Mouse (Mus musculus) mesoderm, embryonic 11.5 days (tissue): ENCODE data around the gene Derl3.
"Not testable (repeated sequence)": the region's sequence is repeated elsewhere in the genome, so short reads cannot be mapped to it uniquely, and the experiment has no call there.

Experiments used
- DNase-seq: peaks from one replicate; pipeline ENCODE4 v3.0.0-alpha.2; 2012; ENCODE audit warnings: low read depth, low spot score

The Derl3 gene

DNA sequence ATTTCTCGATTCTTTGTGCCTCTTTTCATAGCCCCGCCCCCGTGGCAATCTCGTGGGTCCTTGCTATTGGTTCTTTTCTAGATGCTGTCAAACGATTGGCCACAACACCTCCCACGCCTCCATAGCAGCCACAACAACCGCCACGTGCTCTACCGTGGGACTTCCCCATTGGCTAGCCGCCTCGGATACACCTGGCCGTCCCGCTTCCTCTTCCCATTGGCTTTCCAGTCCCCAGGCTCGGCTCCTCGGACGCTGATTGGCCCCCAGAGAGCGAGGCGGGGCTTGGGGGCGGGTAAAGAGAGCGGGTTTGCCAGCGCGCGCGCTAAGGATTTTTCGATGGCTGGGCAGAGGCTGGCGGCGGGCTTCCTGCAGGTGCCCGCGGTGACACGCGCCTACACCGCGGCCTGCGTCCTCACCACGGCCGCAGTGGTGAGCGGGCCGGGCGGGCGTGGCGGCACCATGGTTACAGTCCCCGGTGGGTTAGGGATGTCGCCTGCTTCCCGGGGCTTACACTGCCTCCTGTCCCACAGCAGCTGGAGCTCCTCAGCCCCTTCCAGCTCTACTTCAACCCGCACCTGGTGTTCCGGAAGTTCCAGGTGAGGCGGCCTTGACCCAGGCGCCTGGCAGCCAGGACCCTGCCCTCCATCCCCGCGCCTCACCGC is at the start of gene Derl3:
Derl3 (plus strand) TSS at position 325 of the 662 bp plus-strand sequence.
- peak; percentile 97 for DNase-seq

DNA sequence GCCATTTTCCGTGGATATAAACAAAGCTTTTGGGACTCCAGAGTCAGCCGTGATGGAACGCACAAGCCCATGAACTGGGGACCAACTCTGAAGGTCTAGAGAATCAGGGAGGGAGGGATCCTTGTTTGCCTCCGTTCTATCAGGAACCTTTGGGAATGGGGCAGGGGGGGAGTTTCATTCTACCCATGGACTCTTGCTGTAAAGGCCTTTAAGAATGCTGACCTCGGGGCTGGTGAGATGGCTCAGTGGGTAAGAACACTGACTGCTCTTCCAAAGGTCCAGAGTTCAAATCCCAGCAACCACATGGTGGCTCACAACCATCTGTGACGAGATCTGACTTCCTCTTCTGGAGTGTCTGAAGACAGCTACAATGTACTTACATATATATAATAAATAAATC is 49.3 kb upstream of the Derl3 start:
- not testable (repeated sequence) for DNase-seq

DNA sequence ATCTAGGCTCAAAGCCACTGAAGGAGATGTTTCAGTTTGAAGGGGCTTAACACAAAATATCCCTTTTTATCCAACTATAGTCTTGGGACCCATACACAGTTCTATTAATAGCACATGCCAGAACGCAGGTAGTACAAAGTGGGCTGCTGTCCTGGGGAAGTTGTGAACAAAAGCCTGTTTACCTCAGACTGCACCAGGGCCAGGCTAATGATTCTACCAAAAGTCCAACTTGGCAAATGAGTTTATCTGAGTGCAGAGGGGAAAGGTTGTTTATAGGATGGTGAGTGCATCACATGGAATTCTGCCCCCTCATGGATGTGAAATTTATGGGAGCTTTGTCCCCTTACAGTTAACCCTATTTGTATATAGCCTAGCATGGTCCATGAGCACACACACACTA is 48.4 kb upstream of the Derl3 start:
- DNase-seq, result no peak

DNA sequence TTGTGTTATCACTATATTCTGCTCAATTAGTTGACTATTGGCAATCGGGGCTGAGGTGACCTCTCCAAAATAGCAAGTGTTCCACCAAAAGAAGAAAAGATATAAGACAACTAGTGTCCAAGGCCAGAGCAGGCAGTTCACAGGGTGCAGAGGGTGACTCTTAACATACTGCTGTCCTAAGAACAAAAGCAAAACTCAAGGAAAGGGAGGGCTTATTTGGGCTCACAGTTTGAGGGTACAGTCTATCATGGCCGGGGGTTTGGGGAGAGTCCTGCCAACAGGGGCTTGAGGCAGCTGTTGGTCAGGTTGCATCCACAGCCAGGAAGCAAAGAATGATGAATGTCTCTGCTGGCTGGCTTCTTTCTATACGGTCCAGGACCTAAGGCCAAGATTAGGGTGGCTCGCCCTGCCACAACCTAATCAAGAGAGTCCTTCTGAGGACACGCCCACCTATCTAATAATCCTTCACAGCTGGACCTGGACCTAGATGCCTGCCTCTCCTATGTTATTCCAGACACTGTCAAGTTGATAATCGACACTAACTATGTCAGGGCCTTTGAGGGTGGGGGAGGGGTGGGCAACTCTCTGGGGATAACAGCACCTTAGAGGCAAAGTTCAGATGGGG is 47.8 kb upstream of the Derl3 start:
- no peak for DNase-seq

DNA sequence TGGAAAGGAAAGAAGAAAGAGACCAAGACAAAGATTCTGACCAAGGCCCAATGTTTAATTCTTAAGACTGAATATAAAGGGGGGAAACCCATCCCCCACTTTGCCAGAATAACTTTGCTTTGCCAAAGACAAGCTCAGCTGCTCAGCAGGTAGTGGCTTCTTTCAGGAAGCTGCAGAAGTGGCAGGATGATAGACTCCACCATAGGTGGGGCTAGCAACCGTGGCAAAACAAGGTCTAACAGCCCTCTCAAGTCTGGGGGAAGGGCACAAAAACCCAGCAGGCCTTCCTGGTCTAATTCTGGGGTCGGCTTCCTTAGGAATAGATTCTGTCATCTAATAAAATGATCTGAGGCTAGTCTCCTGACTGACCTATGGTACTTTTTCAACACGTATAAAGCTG is 44.8 kb upstream of the Derl3 start:
- no peak for DNase-seq

DNA sequence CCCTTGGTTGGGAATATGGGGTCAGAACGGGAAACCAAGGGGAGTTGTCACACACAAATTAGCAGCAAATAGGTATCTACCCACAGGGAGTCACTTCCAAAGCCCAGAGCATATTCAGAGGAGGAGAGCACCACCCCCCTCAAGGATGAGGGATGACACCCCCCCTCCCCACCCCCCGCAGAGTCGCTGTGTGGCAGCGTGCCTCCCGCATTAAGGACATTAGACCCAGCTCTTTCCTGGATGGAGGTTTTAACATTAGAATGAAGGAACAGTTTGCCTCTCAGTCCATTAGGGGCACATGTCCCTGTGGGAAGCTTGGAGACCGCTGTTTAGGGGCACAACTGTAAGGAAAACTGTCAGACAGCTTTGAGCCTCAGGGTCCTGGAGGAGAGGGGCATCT is 42.1 kb upstream of the Derl3 start:
- DNase-seq, result no peak

DNA sequence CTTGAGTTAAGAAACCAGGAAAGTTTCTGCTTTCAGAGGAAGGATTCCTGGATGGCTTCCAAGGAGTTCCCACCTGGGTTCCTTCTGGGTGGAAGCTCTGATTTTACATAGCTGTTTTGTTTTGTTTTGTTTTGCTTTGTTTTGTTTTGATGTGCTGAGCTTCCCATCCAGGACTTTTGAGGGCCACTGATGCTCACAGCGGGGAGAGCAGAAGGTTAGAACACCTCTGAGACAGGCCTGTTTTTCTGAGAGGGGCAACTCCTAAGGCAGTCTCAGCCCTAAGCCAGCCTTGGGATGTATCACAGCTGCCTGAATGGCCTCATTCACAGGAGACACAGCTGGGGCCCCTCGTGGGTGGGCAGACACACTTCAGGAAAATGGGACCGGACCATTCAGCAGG is 41.5 kb upstream of the Derl3 start:
- DNase-seq, result no peak

DNA sequence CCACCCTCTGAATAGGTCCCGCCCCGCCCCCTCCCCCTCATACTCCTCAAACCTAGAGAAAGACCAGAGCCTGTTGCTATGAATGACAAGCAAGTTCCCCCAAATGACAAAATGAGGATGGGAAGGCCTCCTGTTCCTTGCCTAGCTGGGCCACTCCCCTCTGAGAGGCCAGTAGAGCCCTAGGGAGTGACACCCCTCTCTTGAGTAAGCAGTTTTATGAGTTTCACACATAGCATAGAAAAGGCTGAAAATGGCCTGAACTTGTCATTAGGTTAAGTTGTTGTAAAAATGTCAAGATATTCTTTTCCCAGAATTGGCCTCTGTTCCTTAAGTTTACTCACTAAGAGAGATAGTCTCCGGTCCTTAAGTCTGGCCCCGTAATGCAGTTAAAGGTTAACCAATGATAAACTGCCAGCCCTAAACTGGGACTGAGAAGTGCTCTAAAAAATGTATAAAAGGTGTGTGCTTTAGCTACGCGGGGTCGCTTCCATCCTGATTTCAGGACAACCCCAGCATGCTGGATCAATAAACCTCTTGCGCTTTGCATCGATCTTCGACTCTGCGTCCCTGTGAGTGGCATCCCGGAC is 40.6 kb upstream of the Derl3 start:
- DNase-seq, result no peak

DNA sequence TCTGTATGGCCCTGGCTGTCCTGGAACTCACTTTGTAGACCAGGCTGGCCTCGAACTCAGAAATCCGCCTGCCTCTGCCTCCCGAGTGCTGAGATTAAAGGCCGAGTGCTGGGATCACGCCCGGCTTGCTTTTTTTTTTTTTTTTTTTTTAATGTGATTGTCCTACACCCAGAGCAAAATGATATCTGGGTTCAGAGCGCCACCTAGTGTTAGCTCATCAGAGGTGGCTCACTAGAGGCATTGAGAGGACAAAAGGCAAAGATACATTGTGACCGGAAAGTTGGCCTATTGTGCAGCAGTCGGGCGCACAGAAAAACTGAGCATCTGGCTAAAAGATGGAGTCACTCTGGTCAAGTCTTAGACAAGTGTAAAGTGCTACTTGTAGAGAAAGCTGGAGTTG is 39.8 kb upstream of the Derl3 start:
- peak; percentile 90 for DNase-seq

DNA sequence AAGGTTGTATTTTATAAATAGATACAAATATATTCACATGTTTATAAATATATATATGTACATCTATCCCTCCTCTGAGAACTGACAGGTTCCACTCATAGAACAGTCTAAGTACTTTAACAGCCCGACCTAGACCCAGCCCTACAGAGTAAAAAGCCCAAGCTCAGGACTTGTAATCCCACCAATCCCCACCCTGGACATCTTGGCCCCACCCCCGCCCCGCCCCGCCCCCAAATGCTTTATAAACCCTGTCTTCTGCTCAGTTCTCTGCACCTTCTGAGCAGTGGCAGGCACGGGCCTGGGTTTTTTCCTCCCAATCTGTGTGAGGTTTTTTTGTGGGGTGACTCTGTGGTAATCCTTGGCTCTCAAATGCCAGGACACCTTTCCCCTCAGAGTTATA is 39.1 kb upstream of the Derl3 start:
- no peak for DNase-seq

DNA sequence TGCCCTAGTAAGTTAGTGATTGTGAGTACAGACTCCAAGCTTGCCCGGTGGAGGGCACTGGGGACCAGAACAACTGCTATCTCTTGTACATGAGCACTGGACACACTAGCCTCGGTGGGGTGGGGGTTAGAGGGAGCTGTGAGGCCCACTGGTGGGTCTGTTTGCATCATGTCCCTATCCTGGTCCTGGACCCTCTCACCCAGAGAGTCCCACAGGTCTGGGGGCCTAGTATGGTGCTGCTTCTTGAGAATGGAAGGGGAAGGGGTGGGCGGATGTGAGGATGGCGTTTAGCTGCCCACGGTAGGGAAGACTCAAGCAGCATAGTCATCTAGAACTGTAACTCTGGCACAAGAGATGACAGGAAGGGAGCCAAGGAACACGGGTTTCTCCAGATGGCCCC is 38.4 kb upstream of the Derl3 start:
- no peak for DNase-seq

DNA sequence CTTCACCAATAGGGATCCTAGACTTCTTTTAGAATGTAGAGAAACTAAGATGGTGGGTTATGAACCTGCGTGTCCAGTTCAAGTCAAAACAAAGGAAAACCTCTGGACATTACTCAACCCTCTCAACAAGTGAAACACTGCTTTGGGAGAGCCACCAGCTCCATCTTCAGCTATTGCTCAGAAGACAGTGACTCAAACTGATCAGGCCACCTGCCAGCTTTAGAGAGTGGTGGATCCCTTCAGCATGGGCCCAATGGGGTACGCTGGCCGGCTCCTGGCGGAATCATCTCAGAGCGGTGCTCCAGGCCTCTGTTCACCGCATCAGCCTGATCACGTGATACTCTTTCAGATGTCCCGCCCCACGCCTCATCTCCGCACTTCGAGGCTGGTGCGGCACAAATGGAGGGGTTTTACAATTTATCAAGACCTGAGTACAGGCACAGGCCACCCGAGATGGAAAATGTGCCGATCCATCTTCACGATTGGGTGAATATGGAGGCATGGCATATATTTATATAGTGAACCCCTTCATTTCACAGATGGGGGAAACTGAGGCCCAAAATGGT is 37.7 kb upstream of the Derl3 start:
- no peak for DNase-seq

DNA sequence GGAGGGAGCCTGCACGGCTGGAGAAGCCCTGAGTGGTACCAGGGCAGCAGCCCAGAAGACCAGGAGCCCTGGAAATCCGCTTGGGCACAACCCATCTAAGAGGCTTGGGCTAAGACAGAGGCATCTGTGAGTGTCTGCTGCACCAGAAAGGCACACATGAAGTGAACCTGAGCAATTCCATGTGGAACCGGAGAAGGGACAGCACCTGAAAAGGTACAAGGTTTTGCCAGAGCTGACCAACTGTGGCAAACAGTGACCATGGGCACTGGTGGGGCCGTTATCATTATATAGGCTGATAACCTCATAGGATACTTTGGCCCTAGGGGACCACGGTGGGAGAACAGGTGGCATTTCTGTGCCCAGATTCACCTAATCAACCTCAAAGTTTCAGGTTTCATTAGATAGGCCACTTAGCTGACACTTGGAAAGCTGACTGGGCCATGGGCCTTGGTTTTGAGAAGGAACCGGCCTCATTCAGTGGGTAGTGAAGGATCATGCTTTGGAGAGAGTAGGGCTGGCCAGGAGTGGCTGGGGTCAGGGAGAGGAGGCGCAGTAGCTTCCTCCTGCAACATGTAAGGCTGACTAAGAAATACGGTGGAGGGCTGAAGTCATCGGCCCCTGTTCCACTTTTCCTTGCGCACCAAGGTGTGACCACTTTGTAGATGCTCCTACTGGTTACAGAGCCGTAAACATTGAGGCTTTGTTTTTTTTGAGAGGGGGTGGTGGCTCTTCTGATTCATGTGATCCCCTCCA is 36.9 kb upstream of the Derl3 start:
- DNase-seq, result no peak

DNA sequence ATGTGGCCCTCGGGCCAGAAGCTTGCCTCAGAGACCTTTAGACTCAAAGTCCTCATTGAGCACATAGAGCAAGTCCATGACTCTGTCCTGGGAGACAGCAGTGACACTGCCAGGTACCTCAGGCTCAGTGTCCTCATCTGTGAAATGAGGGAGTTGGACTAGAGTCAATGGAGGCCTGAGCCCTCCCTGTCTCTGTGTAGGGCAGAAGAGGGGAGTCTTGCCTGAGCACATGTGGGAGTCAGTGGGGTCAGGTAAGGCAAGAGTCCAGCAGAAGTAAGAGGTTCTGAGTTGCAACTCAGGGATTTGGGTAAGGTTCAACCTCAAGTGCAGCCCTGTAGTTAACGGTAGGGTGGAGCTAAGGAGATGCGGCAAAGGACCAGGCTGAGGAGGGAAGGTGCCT is 36.2 kb upstream of the Derl3 start:
- no peak for DNase-seq

DNA sequence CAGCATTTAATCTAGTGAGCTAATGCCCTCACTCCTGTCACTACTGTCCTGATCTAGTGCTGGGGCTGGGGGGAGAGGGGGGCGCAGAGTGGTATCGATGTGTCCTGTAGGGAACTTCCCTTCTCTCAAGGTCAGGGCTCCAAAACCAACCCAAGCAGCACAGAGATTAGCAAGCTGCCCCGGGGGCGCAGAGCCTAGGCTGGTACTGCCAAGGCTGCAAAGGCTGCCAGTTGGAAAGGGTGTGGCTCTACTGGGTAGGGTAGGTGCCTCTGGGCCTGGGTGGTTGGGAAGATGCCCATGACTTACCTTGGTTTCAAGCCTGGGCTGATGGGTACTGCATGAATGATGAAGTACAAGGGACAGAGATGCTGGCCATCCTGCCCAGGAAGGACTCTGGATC is 35.6 kb upstream of the Derl3 start:
- DNase-seq, result no peak

DNA sequence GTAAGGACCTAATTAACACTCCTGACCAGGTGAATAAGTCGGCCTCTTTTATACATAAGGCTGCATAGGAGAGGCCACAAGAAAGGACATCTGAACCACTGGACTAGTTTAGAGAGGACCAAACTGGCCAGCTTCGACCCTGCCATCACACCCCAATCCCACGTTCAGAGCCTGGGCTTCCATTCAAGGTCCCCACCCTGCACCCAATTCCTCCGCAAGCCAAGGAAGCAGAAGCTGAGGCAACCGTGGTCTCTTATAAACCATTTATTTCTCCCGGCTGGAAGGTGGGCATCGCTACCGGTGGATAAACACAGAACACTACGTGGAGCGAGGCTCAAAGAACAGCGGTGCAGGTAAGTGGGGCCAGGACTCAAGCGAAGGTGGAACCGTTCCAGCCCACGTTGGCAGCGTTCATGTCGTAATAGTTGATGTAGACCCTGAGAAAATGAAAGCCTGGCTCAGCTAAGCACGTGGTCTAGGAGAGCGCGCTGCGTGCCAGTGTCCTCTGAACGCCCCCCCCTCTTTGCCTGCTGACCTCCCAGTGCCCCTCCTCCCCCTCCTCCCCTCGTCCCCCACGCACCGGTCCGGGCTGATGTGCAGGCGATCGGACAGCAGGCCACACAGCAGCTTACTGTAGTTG is 34.0 kb upstream of the Derl3 start:
- DNase-seq, result peak; percentile 81

DNA sequence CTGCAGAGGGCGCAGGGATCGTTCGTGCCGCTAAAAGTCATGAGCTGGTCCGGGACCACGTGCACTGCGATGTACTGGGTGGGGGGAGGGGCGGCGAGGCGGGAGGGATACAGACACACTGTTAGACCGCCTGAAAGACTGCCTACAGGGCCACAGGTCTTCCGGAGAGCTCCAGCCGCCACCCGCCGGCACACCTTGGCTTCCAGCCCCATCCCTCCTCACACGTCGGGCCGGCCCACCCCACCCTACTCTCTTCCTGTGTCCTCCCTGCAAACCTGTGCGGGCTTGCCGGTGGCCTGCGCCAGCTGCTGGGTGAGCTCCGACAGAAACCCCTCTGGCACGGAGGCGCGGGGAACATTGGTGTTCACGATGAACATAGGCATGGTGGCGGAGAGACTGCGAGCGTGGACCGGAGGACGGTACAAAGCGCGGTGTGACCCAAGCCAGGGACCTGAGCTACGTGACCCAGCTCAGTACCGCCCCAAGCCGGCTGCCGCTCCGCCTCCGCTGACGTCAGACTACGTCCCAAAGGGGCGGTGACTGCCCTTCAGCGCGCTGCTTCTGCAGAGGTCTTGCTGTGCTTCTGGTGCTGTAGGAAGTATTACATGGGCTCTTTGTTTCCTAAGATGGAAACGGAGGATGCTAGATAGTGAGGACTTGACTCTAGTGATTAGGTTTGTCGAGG is 33.3 kb upstream of the Derl3 start, which contains the start of gene Mif:
Mif (minus strand) TSS at position 455 of the 685 bp plus-strand sequence.
- DNase-seq, result peak; percentile 95

DNA sequence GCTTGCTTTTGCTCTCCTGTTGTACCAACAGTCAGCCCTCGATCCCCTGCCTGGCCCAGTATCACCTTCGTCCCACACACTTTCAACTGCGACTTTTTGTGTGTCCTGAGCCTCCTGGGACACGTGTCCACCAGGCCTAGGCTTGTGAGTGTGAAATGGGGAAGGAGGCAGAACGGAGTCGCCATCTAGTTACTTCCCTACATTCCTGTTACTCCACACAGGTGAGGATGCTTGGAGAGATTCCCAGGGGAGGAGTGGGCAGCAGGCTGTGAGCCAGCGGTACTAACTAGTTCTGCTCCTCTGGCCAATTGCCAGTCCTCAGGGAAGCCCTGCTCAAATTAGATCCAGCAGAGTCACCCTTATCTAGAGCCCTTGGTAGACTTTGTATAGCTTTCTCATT is 32.5 kb upstream of the Derl3 start:
- DNase-seq, result no peak

DNA sequence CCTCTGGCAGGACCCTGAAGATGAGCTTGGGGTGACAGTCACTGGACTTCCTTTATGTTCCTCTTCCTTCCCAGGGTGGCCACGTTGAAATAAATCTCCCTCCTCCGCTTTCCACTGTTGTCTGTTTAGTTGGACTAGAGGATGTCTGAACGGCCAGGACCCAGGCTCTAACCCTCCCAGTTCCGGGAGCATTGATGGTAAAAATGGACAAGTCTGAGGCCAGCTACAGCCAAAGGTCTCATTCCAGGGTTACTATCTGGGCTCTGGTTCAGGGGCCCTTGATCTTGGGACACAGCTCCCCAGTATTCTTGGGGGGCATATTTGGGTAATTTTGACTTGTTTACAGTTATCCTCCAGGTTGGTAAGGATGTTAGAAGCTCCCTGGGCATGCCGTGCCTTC is 31.6 kb upstream of the Derl3 start:
- no peak for DNase-seq

DNA sequence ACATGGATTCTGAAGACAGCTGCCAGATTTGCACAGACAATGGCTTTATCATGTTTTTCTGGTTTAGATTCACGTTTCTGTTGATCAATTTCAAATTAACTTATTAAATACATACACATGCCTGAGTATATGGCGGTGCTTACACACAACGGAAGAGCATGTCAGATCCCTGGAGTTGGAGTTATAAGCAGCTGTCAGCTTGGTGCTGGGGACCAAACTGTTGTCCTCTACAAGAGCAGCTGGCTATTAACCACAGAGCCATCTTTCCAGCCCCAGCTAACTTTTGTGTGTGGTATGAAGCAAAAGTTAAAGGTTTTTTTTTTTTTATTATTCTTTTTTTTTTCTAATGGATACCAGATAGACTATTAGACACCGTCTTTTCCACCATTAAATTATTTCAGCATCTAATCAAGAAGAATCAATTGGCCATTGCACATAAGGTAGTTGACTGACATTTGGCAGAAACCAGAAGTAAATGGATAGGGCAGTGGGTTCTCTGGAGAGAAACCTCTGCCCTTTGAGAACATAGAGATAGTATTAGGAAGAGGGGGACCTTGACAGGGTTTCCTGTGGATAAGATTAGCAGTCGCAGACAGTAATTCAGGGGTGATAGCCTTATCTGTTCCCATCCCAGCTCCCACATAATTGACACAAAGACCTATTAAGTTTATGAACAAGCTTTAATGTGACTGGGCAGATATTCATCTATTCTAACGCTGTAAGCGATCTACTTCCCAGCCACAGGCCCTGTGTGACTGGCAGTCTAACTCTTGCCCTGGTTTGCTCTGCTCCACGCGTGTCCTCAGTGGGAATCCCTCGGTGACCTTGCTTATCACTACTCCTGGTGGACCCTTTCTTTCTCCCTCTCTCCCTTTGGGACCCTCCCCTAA is 20.9 kb upstream of the Derl3 start:
- DNase-seq, result no peak
